Mouse (Mus musculus): ENCODE data around the gene Zfp988. TPM values are rescaled to one million over a fixed set of nuclear protein-coding genes. Genes with fewer than 3 reads are reported as not detected.
"Not testable (repeated sequence)": the region's sequence is repeated elsewhere in the genome, so short reads cannot be mapped to it uniquely, and the experiment has no call there.

Zfp988 gene
- not detected for total RNA-seq (2021)
- long read RNA-seq, experiment 1, result 0 reads
- long read RNA-seq, experiment 2, result 0 reads

DNA sequence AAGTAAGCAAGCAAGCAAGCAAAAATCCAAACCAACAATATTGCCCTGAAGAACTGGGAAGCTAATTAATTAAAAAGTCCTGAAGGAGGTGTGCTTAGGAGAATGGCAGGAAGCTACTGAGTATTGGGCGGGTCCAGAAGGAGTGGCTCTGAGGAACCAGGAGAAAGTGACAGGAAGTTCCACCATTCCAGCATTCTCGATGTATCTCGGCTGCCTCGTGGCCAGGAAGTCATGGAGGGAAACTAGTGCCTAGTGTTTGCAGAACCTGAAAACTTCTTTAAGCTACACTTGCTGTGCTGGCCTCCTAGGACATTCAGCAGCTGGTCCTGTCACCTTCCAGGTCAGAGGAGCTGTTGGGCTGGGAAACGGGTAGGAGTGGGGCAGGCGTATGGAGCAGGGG is at the start of gene Zfp988:
Zfp988 (plus strand) TSS at position 239 of the 400 bp plus-strand sequence.
- not testable (repeated sequence) for DNase-seq (ENCODE audit: low spot score)

GRCm38 (mm10) chr4:147262708-147263107 is 42.8 kb upstream of the Zfp988 start:
- not testable (repeated sequence) for DNase-seq (ENCODE audit: low spot score)

DNA sequence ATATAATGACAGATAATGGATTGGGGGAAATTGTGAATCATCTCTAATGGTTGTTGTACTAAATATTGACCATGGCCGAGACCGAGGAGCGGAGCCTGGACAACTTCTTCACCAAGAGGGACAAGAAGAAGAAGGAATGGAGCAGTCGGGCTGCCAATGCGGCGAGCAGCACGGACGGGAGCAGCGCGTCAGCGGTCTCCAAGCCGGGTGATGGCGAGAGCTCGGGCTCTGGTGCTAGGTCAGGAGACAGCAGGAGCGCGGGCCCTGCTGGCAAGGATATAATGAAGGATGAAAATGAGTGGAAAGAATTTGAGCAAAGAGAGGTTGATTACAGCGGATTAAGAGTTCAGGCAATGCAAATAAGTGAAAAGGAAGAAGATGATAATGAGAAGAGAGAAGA is 38.2 kb upstream of the Zfp988 start:
- not testable (repeated sequence) for DNase-seq (ENCODE audit: low spot score)

DNA sequence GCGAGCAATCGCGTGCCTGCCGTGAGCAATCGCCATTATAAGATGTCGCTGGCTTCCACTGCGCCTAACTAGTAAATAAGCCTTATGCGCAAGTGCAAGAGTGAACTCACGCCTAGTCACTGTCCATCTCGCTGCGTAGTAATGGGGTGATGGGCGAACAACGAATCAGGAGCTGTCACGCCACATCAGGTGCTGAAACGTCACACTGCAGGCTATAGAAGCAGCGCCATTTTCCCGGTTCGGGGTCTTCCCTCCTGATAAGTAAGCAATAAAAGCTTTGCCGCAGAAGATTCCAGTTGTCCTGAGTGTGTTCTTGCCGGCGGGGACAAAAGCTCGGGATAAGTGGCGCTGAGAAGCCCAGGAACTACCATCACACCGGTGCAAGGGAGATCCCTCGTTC is 36.7 kb upstream of the Zfp988 start:
- not testable (repeated sequence) for DNase-seq (ENCODE audit: low spot score)

- DNase-seq (ENCODE audit: low spot score), result not testable (repeated sequence)
These were observed 35.4 kb upstream of the Zfp988 start for GRCm38 (mm10) chr4:147270026-147270425.

GRCm38 (mm10) chr4:147271601-147272000 is 33.9 kb upstream of the Zfp988 start:
- not testable (repeated sequence) for DNase-seq (ENCODE audit: low spot score)

- DNase-seq (ENCODE audit: low spot score), result not testable (repeated sequence)
These were observed 30.3 kb upstream of the Zfp988 start for GRCm38 (mm10) chr4:147275021-147275772.

- DNase-seq (ENCODE audit: low spot score), result not testable (repeated sequence)
These were observed 29.7 kb upstream of the Zfp988 start for GRCm38 (mm10) chr4:147275773-147276140.

- DNase-seq (ENCODE audit: low spot score), result not testable (repeated sequence)
These were observed 25.1 kb upstream of the Zfp988 start for GRCm38 (mm10) chr4:147280406-147280805.

- DNase-seq (ENCODE audit: low spot score), result not testable (repeated sequence)
These were observed 6.9 kb upstream of the Zfp988 start for GRCm38 (mm10) chr4:147298585-147298984.

GRCm38 (mm10) chr4:147302375-147302774 is 3.1 kb upstream of the Zfp988 start:
- not testable (repeated sequence) for DNase-seq (ENCODE audit: low spot score)

DNA sequence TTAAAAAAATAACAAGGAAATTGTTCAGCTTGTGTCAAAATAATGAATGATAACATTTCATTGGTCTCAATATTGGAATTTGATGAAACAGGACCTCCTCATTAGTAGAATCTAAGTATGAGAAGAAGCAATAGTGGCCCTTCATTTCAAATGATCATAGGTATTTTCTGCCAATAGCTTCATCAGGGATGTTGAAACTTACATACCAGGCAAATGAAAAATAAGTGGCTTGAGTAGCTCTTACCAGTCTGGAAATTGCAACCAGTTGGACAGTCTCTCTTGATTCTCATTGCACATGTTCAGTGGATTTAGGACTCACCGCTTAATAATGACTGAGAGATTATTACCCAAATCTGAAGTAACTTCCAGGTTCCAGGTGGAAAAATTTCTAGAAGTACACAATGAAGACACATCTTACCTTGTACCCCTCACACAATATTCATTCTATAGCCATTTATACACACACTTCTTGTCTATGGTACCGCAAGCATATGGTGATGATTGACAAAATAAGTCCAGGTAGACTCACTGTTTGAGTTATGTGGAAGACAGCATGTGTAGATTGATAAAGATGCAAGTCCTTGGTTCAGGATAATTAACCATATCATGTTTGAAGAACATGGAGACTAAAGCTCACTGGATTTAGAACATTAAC is 29.7 kb downstream of the Zfp988 start:
- DNase-seq (ENCODE audit: low spot score), result not testable (repeated sequence)

- DNase-seq (ENCODE audit: low spot score), result not testable (repeated sequence)
These were observed 30.4 kb downstream of the Zfp988 start for GRCm38 (mm10) chr4:147335691-147336367.

DNA sequence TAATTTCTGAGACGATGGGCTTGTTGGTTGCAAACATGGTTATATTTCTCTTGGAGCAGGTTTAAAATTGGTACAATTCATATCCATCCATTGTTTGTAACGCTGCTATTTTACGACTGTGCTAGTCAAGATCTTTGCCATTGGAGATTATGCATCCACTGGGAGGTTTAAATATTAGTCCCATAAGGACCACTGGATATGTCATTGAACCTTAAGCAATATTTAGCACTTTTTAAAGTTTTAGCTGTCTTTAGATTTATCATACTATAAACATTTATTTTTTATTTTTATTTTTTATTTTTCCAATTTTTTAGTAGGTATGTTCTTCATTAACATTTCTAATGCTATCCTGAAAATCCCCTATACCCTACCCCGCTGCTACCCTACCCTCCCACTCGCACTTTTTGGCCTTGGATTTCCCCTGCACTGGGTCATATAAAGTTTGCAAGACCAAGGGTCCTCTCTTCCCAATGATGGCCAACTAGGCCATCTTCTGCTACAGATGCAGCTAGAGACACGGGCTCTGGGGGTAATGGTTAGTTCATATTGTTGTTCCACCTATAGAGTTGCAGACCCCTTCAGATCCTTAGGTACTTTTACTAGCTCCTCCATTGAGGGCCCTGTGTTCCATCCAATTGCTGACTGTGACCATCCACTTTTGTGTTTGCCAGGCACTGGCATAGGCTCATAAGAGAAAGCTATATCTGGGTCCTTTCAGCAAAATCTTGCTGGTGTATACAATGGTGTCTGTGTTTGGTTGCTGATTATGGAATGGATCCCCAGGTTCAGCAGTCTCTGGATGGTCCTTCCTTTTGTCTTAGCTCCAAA is 31.1 kb downstream of the Zfp988 start:
- DNase-seq (ENCODE audit: low spot score), result not testable (repeated sequence)

DNA sequence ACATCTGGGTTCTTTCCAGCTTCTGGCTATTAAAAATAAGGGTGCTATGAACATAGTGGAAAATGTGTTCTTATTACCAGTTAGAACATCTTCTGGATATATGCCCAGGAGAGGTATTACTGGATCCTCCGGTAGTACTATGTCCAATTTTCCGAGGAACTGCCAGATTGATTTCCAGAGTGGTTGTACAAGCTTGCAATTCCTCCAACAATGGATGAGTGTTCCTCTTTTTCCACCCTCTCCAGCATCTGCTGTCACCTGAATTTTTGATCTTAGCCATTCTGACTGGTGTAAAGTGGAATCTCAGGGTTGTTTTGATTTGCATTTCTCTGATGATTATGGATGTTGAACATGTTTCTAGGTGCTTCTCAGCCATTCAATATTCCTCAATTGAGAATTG is 32.0 kb downstream of the Zfp988 start:
- not testable (repeated sequence) for DNase-seq (ENCODE audit: low spot score)

DNA sequence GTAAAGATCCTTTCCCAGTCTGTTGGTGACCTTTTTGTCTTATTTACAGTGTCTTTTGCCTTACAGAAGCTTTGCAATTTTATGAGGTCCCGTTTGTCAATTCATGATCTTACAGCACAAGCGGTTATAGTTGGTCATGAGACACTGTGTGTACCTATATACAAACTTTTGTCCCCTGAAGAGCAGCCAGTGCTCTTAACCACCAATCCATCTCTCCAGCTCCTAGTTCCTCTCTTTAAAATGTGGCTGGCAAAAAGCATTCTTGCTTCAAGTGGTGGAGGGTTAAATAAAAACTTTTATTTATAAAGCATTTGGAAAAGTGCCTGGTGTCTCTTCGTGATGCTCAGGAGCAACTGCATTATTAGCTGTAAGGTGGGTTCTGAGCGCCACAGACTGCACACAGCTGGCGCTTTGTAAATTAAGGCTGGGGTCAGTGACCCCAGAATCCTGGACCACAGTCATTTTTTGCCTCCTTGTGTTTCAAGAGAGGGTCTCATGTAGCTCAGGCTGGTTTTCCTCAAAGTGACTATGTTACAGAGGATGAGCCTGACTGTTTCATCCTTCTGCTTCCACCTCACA is 32.6 kb downstream of the Zfp988 start:
- DNase-seq (ENCODE audit: low spot score), result no peak

DNA sequence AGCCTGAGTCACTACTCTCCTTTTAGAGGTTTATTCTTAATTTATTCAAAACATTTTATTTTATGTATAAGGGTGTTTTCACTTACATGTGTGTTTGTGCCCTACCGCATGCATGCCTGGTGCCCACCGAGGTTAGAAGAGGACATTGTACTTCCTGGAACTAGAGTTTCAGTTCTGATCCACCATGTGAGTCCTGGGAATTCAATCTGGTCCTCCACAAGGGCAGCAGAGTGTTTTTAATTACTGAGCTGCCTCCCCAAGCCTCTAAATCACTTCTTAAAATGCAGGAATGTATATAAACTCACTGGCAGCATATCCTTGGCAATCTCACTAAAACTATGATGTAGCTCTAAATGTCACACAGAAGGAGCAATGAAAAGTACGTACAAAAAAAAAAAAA is 33.2 kb downstream of the Zfp988 start:
- DNase-seq (ENCODE audit: low spot score), result not testable (repeated sequence)

DNA sequence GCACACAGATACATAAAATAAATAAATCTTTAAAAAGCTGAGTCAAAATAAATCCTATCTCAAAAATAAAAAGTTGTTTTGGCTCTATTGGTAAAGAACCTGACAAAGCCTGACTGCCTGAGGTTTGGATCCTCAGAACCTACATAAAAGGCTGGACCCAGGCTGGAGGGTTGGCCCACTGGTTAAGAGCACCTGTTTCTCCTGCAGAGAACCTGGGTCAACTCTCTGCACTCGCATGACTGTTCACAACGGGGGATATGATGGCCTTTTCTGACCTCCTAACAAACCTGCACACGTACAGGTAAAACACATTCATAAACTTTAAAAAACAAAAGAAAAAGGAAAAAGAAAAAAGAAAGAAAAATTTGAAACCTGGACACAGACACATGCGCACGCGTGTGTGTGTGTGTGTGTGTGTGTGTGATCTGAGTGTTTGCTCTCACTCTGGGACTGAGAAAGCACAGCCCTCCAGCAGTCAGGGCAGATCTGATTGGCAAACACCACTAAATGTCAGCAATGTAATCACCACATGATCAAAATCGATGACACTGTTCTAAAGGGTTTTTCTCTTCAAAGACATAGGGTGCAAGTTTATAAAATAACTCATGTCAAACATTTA is 34.2 kb downstream of the Zfp988 start:
- not testable (repeated sequence) for DNase-seq (ENCODE audit: low spot score)

- DNase-seq (ENCODE audit: low spot score), result not testable (repeated sequence)
These were observed 34.8 kb downstream of the Zfp988 start for GRCm38 (mm10) chr4:147340236-147340635.

- DNase-seq (ENCODE audit: low spot score), result not testable (repeated sequence)
These were observed 35.4 kb downstream of the Zfp988 start for GRCm38 (mm10) chr4:147340876-147341275.

Data from gastrocnemius, adult 18-20 months (tissue).